Mouse (Mus musculus): ENCODE measurements around the gene Ldha.
"Not testable (repeated sequence)": the region's sequence is repeated elsewhere in the genome, so short reads cannot be mapped to it uniquely, and the experiment has no call there.

The Ldha gene

DNA sequence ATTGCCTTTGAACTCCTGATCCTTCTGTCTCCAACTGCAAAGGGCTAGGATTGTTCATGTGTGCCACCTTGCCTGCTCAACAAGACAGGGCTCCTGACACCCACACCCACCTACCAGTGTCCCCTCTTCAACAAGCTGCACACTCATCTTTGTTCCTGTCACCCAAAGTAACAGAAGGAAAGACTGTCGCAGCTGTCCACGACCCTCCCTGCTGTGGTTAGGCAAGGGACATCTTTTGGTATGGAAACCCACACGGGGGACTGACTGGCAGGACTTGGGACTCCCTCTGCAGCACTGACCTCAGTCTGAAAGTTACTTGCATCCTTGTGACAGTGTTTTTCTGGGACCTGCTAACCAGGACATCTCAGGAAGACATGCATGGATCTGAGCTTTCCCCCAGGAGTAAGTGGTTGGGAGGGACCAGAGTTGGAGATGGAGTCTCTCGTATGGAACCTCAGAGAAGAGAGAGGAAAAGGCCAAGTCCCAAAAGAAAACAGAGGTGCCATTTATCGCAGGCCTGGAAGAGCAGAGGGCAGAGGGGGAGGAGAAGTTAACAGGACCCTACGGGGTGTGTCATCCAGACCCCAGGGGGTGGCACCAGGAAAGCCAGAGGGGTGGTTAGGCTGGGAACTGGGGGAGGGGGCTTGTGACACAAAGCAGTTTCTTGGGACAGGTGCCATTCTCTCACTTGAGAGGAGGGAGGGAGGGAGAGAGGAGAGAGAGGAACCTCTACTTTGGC lies at the start of gene Ldha:
Gene Ldha, plus strand, starts transcription at position 689 of the 739 bp plus-strand sequence.
- DNase-seq, result no peak

GRCm38 (mm10) chr7:46793871-46794270 lies 47.4 kb upstream of the Ldha start:
- no peak for DNase-seq

- DNase-seq, result peak; percentile 97 to 99
Observed at GRCm38 (mm10) chr7:46795287-46796205, 45.7 kb upstream of the Ldha start, which contains the start of the genes Hps5 and Gtf2h1. Gene Hps5 (minus strand): TSS chr7:46796064. Gene Gtf2h1 (plus strand): TSS chr7:46796103.

- no peak for DNase-seq
Observed at GRCm38 (mm10) chr7:46796206-46796679, 45.0 kb upstream of the Ldha start.

DNA sequence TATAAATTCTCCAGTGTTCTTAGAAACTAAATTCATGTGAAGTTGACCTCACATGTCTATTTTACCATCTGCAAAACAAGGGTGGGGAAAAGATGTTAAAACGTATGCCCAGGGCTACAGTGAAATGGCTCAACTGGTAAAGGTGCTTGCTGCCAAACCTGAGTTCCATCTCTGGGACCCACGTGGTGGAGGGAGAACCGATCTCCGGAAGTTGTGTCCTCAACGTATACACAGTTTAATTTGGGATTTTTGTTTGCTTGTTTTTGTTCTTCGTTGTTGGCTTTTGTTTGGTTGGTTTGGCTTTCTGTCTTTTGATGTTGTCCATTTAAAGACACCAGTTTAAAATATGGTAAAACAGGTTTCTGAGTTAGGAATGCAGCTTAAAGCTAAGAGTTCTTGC lies 44.5 kb upstream of the Ldha start:
- DNase-seq, result no peak

DNA sequence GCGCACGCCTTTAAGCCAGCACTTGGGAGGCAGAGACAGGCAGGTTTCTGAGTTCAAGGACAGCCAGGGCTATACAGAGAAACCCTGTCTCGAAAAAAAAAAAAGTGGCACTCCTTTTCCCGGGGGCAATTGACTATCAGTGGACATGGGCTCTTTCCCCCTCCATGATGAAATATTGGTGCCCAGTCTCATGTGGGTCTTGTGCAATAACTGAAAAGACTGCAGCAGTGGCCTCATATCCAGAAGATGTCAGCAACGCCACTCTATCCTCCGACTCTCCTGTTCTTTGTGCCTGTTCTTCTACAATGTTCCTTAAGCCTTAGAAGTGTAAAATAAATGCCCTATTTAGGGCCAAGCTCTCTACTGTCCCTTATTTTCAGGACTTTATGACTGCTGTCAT lies 30.9 kb upstream of the Ldha start:
- DNase-seq, result no peak

GRCm38 (mm10) chr7:46814012-46814411 lies 27.3 kb upstream of the Ldha start:
- no peak for DNase-seq

DNA sequence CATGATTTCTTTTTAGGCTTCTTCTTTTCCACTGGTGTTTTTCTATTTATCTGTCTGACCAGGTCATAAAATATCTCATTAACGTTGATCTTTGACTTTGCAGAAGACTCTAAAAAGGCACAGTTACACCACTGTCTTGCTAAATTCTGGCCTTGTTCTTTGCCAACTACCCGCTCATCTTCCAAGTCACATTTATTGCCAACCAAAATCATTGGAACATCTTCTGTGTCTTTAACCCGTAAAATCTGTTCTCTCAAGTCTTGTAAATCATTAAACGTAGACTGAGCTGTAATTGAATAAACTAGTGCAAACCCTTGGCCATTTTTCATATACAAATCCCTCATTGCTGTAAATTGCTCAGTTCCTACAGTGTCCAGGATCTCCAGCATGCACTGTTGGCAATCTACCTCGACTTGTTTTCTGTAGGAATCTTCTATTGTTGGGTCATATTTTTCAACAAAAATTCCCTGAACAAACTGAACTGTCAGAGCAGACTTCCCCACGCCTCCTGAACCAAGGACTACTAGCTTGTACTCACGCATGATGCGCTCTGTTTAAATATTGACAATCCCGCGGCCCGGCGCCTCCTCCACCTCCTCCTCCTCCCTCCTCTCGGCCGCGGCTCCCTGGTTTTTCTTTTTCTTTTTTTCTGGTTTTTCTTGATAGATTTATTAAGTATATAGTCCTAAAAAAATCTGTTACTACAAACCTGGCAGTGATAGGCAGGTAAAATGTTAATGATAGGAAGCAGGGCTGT lies 20.2 kb upstream of the Ldha start:
- not testable (repeated sequence) for DNase-seq

GRCm38 (mm10) chr7:46827046-46827802 lies 14.1 kb upstream of the Ldha start:
- DNase-seq, result no peak

DNA sequence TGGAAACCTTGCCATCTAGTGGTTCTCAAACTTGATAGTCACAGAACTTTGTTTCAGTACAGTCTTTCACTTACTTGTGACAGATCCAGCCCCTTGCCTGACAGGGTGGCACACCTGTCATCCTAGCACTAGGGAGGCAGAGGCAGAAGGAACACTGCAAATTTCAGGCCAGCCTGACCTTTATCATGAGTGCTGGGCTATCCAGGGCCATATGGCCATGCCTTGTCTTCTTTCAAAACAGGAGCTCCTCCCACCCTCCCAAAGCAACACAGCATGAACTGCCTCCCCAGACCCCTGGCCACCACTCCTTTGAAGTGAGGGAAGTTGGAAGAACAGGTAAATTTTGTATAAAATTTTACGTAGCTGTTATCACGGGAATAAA lies 13.5 kb upstream of the Ldha start:
- no peak for DNase-seq

DNA sequence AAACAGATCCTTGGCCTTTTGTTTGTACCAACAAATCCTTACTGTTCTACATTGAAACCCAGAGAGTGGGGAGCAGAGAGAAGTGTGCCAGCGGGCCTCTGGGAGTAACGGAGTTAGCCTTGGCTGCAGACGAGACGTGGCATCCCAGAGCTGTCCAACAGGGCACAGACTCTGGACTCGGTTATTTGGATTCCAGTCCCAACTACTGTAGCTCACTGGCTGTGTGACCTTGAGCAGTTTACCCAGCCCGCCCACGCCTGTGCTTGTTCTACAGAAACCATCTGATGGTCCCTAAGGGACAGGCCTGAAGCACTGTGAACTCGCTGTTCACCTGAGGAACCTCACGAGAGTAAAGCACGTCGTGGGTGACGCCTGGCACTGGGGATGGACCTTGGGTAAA lies 11.4 kb upstream of the Ldha start:
- DNase-seq, result no peak

DNA sequence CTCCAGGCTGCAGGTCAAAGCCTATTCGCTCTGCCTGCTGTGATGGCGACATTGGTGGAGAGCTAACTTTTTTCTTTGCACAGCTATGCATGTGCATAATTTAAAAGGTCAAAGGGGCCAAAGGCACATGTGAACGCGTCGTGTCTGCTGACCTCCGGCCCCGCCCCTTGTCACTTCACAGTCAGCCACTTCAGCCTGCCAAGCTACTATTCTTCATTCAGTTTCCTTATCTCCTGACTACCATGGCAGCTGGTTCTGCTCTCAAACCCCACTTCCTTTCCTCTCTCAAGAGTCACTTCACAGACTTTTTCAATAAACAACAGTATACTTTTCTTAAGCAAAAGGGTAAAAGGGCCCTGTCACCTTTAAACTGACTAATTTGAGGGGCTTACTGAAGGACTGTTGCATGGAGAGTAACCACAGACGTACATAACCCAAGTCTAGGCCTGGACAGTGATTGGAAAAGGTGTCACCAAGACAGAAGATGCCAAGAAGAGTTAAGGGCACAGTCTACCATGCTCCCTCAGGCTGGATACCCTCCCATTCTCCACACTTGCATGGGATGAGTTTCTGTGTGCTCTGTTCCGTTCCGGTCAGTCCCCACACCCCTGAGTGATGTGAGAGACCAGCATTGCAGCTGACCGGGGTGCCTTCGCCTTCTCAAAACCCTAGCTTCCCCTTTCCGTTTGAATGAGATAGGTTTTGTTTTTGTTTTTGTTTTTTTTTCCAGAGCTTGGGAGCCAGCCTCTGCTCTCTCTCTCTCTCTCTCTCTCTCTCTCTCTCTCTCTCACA lies 10.3 kb upstream of the Ldha start:
- no peak for DNase-seq

DNA sequence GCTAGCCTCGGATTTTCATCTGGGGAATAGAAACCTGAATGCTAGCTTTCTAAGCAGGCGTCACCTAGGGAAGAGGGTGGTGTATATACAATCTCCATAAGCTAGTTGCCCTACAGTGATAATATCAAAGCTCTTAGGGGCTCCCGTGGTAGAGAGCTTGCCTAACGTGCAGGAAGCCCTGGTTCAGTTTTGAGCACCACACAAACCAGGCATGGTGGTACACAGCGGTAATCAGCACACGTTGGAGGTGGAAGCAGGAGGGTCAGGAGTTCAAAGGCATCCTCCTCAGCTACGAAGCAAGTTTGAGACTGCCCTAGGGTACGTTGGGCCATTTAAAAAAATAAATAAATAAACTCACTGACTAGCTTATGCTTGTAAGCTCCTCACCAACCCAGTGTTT lies 9.6 kb upstream of the Ldha start:
- DNase-seq, result no peak

- DNase-seq, result not testable (repeated sequence)
Observed at GRCm38 (mm10) chr7:46832112-46832810, 9.0 kb upstream of the Ldha start.

DNA sequence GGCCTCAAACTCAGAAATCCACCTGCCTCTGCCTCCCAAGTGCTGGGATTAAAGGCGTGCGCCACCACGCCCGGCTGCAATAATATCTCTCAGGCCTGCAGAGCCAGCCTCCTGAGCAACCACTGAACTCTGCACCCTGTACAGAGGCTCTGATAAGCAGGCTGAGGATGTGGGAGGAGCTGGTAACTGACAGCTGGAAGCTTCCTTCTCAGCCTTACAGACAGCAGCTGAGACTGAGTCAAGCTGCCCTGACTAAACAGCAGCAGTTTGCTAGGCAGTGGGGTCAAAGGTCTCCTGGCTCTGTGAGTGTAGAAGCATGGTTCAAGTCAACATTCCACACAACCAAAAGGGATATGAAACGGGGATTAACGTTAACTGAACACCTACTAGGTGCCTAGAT lies 8.0 kb upstream of the Ldha start:
- DNase-seq, result no peak

DNA sequence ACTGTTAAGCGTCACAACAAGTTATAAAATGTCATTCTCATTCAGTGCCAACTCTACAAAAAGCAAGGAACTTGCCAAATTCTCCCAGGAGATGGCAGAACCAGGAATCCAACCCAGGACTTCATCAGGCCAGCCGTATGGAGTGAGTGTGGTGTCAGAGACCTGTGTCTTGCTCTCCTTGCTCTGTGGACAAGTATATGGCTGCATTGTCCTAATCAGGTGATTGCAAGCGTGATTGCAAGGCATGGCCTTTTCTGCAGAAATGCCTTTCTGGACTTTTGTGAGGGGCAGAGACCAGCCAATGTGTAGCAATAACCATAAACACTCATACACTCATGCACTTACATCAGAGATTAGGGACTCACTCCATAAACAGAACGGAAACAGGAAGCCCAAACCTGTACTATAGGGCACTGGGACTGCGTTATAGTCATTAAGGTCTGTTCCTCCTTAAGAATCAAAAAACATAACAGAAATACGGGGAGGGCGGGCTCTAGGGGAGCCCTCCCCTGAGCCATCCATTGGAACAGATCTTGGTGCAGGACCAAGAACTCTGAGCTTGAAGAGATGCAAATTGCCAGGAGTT lies 7.5 kb upstream of the Ldha start:
- no peak for DNase-seq

DNA sequence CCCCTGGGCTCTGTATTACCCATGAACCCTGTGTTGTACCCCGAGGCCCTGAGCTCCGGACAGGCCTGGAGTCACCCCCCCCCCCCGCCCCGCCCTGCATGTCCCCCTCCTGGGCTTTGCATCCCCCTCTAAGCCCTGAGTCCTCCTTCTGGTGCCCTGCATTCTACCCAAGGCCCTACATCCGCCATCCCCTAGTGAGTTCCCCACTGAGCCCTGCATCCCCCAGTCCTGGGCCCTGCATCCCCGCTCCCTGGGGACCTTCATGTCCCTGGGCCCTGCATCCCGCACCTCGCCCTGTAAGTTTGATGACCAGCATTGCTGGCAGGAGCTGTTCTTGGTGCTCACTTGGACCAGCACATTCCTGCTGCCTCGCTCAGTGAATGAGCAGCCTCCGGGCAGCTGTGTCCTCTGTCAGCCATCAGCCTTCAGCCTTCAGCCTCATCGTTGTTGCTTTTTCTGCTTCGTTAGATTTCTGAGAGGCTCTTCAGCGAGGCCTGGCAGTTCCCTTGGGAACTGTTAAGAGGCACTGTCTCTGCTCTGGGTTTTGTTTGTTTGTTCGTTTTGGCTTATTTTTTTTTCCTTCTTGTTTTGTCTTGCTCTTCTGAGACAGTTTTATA lies 6.2 kb upstream of the Ldha start:
- DNase-seq, result no peak

DNA sequence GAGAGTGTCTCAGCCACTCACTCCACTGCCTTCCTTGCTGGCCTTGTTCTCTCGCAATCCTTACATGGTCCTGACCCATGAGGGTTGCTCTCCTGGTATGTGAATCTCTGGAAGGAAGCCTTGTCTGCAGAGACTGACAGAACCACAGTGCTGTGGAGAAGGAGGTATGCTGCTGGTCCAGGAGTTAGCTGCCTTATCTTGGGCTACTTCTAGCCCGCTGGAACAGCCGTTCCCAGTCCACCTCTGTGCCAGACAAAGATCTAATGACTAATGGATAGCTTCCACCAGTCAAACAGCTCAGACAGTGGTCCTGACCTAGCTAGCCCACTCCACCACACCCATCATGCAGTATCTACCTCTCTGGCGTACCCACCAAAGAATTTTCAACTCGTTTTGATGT lies 4.9 kb upstream of the Ldha start:
- no peak for DNase-seq

- no peak for DNase-seq
Observed at GRCm38 (mm10) chr7:46837073-46837472, 4.2 kb upstream of the Ldha start.

All from cerebellum, postnatal 36 days (tissue).